Mouse (Mus musculus): ENCODE data around the gene Cmip.

- TF ChIP-seq CTCF (IDR thresholded peaks at IDR 0.05; ENCODE audit: borderline replicate concordance, insufficient read depth, low read length): peak; percentile 87
- no peak for TF ChIP-seq POLR2A (IDR thresholded peaks at IDR 0.05; ENCODE audit: low read depth, low read length)
Observed at GRCm38 (mm10) chr8:117474944-117475343, 218.1 kb downstream of the Cmip start.
